Mouse (Mus musculus) lung, adult 2 months (tissue): ENCODE results near the gene Pitpnm1. TPM values are rescaled to one million over a fixed set of nuclear protein-coding genes. Genes with fewer than 3 reads are reported as not detected.

ENCODE experiments used
- DNase-seq: peaks from one replicate; pipeline ENCODE4 v3.0.0; 2022
- H3K4me1 ChIP-seq: fragments of 200-500 bp; 2 replicates; pipeline ENCODE4 v1.6.1; 2011; ENCODE audit warnings: low read length; ENCODE audit not compliant: control insufficient read depth, insufficient read depth
- H3K4me3 ChIP-seq: fragments of 200-500 bp; replicated peaks from 2 replicates; pipeline ENCODE3; 2011; ENCODE audit warnings: low read depth, mild to moderate bottlenecking, control low read depth, low read length; ENCODE audit errors: extremely low read depth
- CTCF ChIP-seq: fragments of 200-500 bp; IDR thresholded peaks from 2 replicates; pipeline ENCODE4 v1.5.1; 2011; ENCODE audit warnings: mild to moderate bottlenecking, low read length, control low read depth; ENCODE audit not compliant: insufficient read depth
- POLR2A ChIP-seq: fragments of 200-500 bp; IDR thresholded peaks from 2 replicates; pipeline ENCODE4 v1.6.1; 2011; ENCODE audit warnings: low read depth, mild to moderate bottlenecking, control low read depth, low read length, borderline replicate concordance; ENCODE audit errors: extremely low read depth
- WGBS: fragments of 180-500 bp; shearing (Covaris S2); methylation state at CpG from one replicate; pipeline ENCODE4 v1.1.7; 2018; 5-methylcytosine and 5-hydroxymethylcytosine counted together
- polyA plus RNA-seq: library from polyadenylated mRNA; depleted of rRNA; stranded (reverse); fragments of >200 nt; gene quantifications from 2 replicates; pipeline ENCODE4 v1.2.3, GENCODE M21; 2012; rRNA removed

The Pitpnm1 gene
- polyA plus RNA-seq: 152 and 163 TPM in 2 replicates

- DNase-seq: peak; percentile 87
- Histone ChIP-seq H3K4me1 (peaks cover 13% of the 10 kb centered on the region), H3K4me3 (peak within 1 kb of the TSS; percentile 66)
- TF ChIP-seq CTCF (no peak), POLR2A (no peak)
- WGBS: 2% methylated on average over 52 of the region's 53 CpGs
Observed at GRCm38 (mm10) chr19:4099837-4100717, at the start of gene Pitpnm1. Gene Pitpnm1 (plus strand): TSS chr19:4099998.

- Histone ChIP-seq H3K4me3 (no peak overlapping the region), H3K4me1 (peaks cover 2% of the 10 kb centered on the region; the same call in 1 of the 2 replicates)
- TF ChIP-seq CTCF (no peak), POLR2A (no peak)
- WGBS: 98% methylated on average over 5 of the region's 5 CpGs
- DNase-seq: no peak
Observed at GRCm38 (mm10) chr19:4051016-4051415, 48.8 kb upstream of the Pitpnm1 start.

- TF ChIP-seq POLR2A (no peak), CTCF (peak; percentile 76)
- WGBS: 48% methylated on average over 10 of the region's 10 CpGs
- Histone ChIP-seq H3K4me3 (no peak overlapping the region), H3K4me1 (no peaks in the 10 kb centered on the region)
- peak; percentile 68 for DNase-seq
Observed at GRCm38 (mm10) chr19:4051741-4052515, 47.9 kb upstream of the Pitpnm1 start.

GRCm38 (mm10) chr19:4052516-4053030, 47.2 kb upstream of the Pitpnm1 start:
- Histone ChIP-seq H3K4me3 (no peak overlapping the region), H3K4me1 (no peaks in the 10 kb centered on the region)
- no peak for TF ChIP-seq CTCF
- TF ChIP-seq POLR2A: no peak
- DNase-seq: no peak
- 60% methylated on average over 5 of the region's 5 CpGs for WGBS

- Histone ChIP-seq H3K4me1 (peaks cover 4% of the 10 kb centered on the region; the same call in 1 of the 2 replicates), H3K4me3 (no peak overlapping the region)
- no peak for DNase-seq
- TF ChIP-seq CTCF (no peak), POLR2A (no peak)
- 90% methylated on average over 5 of the region's 5 CpGs for WGBS
Observed at GRCm38 (mm10) chr19:4054613-4055012, 45.2 kb upstream of the Pitpnm1 start.

GRCm38 (mm10) chr19:4055216-4055946, 44.4 kb upstream of the Pitpnm1 start:
- peaks cover 4% of the 10 kb centered on the region; the same call in 1 of the 2 replicates for H3K4me1 ChIP-seq
- TF ChIP-seq POLR2A (no peak), CTCF (no peak)
- DNase-seq: no peak
- WGBS: 72% methylated on average over 8 of the region's 8 CpGs
- H3K4me3 ChIP-seq: no peak overlapping the region

GRCm38 (mm10) chr19:4055947-4056693, 43.7 kb upstream of the Pitpnm1 start:
- WGBS: 54% methylated on average over 15 of the region's 15 CpGs
- TF ChIP-seq CTCF (no peak), POLR2A (no peak)
- H3K4me1 ChIP-seq: peaks cover 4% of the 10 kb centered on the region; the same call in 1 of the 2 replicates
- DNase-seq: no peak
- H3K4me3 ChIP-seq: no peak overlapping the region

GRCm38 (mm10) chr19:4056727-4057126, 43.1 kb upstream of the Pitpnm1 start:
- no peak for TF ChIP-seq CTCF
- no peak for TF ChIP-seq POLR2A
- DNase-seq: no peak
- WGBS: 66% methylated on average over 4 of the region's 4 CpGs
- Histone ChIP-seq H3K4me1 (peaks cover 4% of the 10 kb centered on the region; the same call in 1 of the 2 replicates), H3K4me3 (no peak overlapping the region)
